Mouse (Mus musculus): ENCODE measurements around the gene Reep3.

The Reep3 gene

GRCm38 (mm10) chr10:67109635-67110034, 12.9 kb upstream of the Reep3 start:
- DNase-seq = no peak

- peak; percentile 24 for DNase-seq
Observed at GRCm38 (mm10) chr10:67108096-67108495, 11.4 kb upstream of the Reep3 start.

DNA sequence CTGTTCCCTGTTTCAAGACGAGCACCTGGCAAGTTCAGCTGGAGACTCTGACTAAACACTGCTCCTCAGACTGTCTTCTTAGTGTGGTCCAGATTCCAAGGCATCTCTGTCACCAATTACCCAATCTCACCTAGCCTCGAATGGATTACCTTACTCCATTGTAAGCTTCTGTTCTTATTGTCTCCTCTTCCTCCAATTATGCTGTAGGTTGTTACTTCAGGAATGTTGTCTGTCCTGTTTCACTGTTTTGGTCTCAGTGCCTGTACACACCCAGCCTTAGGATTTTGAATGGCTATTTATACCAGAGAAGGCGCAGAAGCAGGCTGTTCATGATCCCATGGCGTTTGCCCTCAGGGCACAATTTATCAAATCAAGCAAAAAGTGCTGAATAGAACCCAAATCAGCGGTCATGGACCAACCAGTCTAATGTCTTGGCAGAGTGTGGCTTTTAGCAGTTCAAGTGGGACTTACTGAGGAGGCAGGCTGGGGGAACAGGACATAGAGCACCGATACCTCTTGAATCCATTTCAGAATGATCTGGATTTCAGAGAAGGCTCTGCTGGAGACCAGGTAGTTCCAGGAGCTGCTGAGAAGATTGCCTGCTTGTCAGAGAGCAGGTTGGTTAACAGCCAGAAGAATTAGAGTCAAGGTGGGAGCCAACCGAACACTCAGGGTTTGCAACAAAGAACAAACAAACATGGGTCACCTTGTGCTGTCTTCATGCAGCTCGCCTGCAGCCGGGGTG, 10.4 kb upstream of the Reep3 start:
- peak; percentile 47 for DNase-seq

- DNase-seq = no peak
Observed at GRCm38 (mm10) chr10:67106400-67106799, 9.7 kb upstream of the Reep3 start.

DNA sequence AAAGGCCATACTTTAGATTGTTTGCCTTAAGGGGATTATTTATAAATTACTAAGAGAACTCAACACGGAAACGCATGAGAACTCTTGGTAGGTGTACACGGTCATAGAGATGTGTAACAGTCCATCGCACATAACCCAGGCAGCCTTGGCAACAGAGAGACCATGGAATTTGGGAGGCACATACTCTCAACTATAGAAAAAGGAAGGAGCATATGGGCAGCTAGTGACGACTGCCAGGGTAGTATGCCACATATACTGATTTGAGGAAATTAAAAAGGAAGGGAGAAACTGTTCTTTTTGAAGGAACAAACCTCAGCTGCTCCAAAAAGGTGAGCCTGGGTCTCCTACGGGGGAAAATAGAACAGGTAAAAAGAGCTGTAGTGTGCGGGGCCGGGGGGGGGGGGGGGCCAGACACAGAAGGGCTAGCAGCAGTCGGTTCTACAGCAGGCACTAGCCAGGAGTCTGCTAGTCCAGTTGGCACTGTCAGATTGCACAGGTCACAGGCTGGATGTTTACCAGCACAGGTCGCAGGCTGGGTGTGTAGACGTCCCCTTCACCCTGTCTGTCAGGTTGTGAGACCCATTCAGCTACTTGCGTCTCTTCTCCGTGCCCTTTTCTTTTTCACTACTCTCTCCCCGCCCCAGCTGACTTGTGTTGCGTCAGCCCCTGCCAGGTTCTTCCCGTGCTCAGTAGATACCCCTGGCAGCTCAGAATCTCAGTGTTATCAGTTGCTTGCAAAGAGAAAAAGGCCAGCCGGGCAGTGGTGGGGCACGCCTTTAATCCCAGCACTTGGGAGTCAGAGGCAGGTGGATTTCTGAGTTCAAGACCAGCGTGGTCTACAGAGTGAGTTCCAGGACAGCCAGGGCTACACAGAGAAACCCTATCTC, 8.8 kb upstream of the Reep3 start:
- no peak for DNase-seq

DNA sequence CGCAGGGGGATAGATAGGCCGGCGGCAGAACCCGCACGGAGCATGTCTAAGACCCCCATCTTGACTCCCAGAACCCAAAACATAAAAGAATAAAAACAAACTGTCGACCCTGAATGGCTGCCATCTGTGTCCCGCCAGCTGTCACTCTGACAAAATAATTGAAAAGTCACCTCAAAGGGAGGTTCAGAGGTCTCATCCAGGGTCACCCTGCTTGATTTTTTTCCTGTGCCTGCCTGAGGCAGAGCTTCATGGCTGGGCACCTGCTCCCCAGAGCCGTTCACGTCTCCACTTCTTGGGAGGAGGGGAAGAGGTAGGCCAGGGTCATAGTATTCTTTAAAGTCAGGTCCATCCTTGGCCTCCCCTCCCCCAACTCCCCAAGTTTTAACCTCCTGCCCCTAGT, 7.8 kb upstream of the Reep3 start:
- no peak for DNase-seq

DNA sequence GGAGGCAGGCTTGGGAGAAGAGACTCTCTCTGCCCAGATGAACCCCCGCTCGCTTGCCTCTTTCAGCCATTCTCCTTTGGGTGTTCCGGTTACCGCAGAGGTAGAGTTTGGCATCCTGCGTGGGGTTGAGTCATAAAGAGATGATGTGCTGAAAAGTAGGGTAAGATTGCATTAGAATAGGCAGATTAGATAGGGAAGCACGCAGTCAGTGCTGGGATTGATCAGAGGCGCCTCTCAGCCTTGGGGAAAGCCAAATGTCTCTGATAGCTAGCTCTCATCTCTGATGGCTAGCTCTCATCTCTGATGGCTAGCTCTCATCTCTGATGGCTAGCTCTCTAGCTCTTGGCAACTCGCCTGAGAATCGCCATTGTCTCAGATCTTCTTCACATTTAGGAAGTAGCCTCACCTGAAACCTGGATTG, 4.1 kb upstream of the Reep3 start:
- no peak for DNase-seq

DNA sequence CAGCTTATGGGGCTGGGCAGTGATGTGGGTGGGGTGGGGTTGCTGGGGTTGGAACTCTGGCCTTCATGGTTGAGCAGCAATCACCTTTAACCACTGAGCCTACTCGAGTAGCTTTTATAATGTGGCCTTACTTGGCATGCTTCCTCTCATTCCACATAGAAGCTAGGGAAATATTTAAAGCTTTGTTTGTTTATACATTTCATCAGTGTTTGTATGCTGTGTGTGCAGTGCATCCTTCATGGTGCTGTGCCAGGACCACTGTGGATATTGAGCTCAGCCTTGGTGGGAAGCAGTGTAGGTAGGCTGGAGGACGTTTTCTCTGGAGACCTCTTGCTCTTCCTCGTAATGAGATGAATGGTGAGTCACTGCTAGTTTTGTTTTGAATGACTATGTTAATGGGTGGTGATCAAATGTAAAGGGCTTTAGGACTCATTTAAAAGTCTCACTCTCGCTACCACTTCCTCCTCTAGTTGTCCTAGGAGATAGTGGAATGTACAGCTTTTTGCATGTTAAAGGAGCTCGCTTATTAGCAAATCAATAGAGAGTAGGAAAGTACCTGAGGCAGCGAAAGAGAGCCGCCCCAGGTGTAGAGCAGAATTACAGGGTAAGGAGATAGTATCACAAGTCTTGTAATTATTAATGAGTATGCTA, 3.4 kb upstream of the Reep3 start:
- DNase-seq = peak; percentile 55

DNA sequence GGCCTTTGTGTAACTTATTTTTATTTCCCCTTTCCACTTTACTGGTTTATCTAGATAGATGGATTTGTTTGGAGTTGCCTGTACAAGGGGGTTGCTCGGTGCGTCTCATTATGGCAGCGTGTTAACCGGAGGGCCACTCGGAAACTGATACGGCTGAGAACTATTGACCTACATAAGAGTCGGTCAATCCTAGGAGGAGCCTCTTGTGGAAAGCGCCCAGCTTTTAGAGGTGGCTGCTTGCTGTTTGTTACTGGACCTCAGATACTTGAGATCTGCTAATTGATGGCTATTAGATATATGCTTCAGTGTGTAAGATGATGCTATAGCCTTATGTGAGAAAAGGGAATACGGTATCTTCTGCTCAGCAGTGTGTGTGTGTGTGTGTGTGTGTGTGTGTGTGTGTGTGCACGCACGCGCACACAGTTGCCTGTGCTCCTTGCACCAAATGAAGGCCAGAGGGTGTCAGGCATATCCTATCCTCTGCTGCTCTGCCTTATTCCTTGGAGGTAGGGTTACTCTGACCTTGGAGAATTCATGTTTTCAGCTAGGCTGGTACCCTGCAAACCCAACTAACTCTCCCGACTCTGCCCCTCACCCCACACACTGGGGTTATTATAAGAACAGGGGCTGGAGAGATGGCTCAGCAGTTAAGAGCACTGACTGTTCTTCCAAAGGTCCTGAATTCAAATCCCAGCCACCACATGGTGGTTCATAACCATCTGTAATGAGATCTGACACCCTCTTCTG, 2.6 kb upstream of the Reep3 start:
- no peak for DNase-seq

- no peak for DNase-seq
Observed at GRCm38 (mm10) chr10:67098408-67099050, 1.8 kb upstream of the Reep3 start.

GRCm38 (mm10) chr10:67097437-67098150, 849 bp upstream of the Reep3 start:
- no peak for DNase-seq

DNA sequence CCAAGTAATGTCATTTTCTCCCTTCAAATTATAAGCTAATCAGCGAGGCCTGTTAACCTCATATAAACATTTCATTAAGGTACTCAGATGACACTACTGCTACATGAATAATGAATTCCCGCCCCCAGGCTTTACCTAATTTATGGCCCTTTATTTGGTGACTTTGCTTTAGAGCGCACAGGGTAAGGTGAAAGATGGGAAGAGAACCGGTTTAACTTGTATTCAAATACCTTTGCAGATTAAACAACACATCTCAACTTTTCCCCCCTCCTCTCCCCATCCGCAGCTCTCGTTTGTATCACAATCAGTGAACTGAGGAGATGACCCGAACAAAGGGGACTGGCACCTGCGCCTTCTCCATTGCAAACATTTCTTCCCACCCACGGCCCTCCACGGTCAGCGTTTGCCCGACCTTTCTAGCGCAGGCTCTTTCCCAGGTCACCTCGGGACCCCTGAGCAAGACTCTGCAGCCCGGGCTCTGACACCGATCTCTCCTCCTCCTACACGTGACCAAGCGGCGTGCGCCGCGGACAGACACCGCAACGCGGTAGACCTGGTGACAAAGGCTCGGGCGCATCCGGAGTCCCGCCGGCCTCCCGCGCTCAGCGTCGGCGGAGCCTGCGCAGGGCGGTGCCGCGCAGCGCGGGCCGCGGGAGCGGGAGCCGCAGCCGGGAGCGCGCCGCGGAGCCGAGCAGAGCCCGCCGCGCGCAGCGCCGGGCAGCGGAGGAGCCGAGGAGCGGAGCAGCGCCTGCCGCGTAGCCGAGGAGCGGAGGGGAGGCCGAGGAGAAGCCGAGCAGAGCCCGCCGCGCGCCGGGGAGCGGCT, 736 bp downstream of the Reep3 start, which contains the start of gene Jmjd1c:
Jmjd1c (plus strand) TSS at position 328 of the 823 bp plus-strand sequence.
- peak; percentile 85 for DNase-seq

- DNase-seq = no peak
Observed at GRCm38 (mm10) chr10:67094922-67095321, 1.8 kb downstream of the Reep3 start.

DNA sequence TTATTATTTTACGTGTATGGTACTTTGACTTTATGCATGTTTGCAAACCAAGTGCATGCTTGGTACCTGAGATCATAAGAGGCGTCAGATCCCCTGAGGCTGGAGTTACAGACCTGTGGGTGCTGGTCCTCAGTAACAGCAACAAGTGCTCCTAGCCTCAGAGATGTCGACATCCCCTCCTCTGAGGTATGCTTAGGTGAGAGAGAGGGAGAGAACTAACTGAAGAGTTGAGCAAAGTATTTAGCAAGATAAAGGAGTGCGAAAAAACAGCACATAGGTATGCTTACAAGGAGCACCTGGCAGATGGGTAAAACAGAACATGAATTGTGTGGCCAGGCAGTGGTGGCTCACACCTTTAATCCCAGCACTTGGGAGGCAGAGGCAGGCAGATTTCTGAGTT, 6.1 kb downstream of the Reep3 start:
- no peak for DNase-seq

- DNase-seq = no peak
Observed at GRCm38 (mm10) chr10:67087447-67088226, 9.1 kb downstream of the Reep3 start.

DNA sequence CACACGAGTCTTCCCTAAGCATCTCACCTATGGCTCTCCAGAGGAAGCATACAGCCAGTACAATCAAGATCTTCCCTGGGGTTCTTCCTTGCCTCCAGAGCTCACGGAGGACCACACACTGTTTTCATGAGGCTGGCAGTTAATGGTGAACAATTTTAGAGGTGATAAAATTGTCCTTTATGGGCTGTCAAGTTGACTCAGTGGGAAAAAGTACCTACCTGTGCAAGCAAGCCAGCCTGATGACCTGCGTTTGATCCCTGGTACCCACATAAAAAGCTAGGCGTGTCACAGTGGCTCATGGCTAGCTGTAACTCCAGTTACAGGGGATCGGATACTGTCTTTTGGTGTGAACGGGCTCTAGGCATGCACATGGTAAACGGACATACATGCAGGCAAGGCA, 10.8 kb downstream of the Reep3 start:
- no peak for DNase-seq

GRCm38 (mm10) chr10:67085124-67085523, 11.6 kb downstream of the Reep3 start:
- no peak for DNase-seq

DNA sequence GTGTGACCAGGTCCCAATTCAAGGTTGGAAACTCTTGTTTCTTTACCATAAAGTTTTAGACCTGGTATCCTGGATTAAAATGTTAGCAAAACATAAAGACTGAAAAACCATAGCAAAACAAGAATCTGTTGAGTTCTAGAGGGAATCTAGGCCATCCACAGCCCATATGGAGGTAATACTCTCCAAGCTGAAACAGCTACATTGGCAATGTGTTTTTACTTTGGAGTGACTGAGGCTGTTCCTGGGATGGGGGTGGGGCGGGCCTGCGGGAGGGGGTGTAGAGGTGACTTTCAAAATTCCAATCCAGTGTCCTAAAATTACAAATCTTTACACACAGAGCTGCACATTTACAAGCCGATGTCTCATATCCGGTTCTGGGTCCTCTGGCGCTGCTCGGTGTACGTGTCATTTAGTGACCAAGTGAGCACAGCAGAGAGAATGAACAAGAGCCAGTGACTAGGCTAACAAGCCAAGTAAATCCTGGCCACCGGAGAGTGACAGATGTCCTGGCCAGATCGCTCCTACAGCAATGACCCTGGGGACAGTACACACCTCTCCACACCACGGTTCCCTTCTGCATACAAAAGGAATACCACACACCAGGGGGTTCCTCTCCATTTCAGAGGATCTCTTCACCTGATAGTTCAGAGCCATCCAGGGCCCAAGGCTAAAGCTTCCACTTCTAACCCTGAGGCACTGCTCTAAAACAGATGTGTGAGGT, 13.1 kb downstream of the Reep3 start:
- no peak for DNase-seq

- DNase-seq = no peak
Observed at GRCm38 (mm10) chr10:67082531-67082930, 14.2 kb downstream of the Reep3 start.

All from kidney, postnatal 14 days (tissue).